Mouse (Mus musculus): ENCODE data around the gene Tiam2. TPM values are rescaled to one million over a fixed set of nuclear protein-coding genes. Genes with fewer than 3 reads are reported as not detected.

Tiam2 gene
- polyA plus RNA-seq, 1 experiment from 2014 or later, result 11.9 TPM

DNA sequence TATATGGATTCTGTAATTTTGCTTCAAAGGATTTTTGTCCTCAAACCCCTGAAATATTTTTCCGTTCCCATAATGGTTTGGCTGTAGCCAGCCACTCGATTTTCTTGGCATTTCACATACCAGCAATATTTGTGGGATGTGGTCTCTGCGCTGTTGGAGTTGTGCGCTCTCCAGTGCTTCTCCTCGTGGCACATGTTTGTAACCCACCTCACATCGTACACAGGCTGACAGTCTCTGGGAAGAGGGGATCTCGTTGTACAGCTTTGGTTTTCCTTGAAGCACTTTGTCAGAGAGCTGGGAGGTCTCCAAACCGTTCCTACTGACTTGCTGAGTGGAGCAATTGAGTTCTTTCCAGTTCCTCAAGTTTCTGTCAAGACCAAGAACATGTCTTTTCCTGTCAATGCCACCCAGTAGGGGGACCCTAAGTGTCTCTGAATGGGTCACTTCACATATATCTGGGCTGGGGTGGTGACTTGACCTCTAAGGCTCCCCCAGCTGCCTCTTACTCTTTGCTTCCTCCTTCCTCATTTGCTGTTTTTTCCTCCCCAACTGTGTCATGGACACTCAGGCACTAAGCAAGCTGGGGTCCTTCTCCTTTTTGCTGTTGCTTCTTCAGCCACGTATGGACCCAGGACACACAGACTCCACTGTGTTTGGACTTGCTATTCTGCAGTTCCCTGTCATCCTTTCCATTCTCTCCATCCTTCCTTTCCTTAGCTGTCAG lies 79.1 kb downstream of the Tiam2 start:
- WGBS, result 84% methylated on average over 9 of the region's 9 CpGs
- Histone ChIP-seq H3K9me3 (replicated peaks; ENCODE audit: control insufficient read depth, low read length) (no peaks in the 10 kb centered on the region), H3K27ac (replicated peaks; ENCODE audit: low read depth, low read length) (no peak overlapping the region), H3K4me2 (ENCODE audit: low read depth, low read length) (no peak overlapping the region), H3K27me3 (ENCODE audit: control insufficient read depth, insufficient read depth, low read length) (no peaks in the 10 kb centered on the region), H3K36me3 (replicated peaks; ENCODE audit: control insufficient read depth, insufficient read depth, low read depth, low read length) (no peaks in the 10 kb centered on the region), H3K9ac (replicated peaks; ENCODE audit: low read length) (no peak overlapping the region), H3K4me3 (ENCODE audit: low read depth, low read length) (no peak overlapping the region), H3K4me1 (ENCODE audit: control insufficient read depth, insufficient read depth, low read length) (no peaks in the 10 kb centered on the region; the same call in 1 of the 2 replicates)
- ATAC-seq (replicated peaks; ENCODE audit: insufficient number of reproducible peaks, low FRiP score, low TSS enrichment, low read depth), result no peak
- DNase-seq (ENCODE audit: low spot score), result no peak

GRCm38 (mm10) chr17:3407051-3407450 lies 80.7 kb downstream of the Tiam2 start:
- no peaks in the 10 kb centered on the region; the same call in 1 of the 2 replicates for H3K4me1 ChIP-seq (ENCODE audit: control insufficient read depth, insufficient read depth, low read length)
- H3K27ac ChIP-seq (replicated peaks; ENCODE audit: low read depth, low read length), result no peak overlapping the region
- DNase-seq (ENCODE audit: low spot score), result peak; percentile 33
- WGBS, result 3% methylated on average over 1 of the region's 1 CpGs
- H3K4me2 ChIP-seq (ENCODE audit: low read depth, low read length), result no peak overlapping the region
- H3K9ac ChIP-seq (replicated peaks; ENCODE audit: low read length), result no peak overlapping the region
- no peak overlapping the region for H3K4me3 ChIP-seq (ENCODE audit: low read depth, low read length)
- H3K9me3 ChIP-seq (replicated peaks; ENCODE audit: control insufficient read depth, low read length), result no peaks in the 10 kb centered on the region
- no peak for ATAC-seq (replicated peaks; ENCODE audit: insufficient number of reproducible peaks, low FRiP score, low TSS enrichment, low read depth)
- no peaks in the 10 kb centered on the region for H3K27me3 ChIP-seq (ENCODE audit: control insufficient read depth, insufficient read depth, low read length)
- no peaks in the 10 kb centered on the region for H3K36me3 ChIP-seq (replicated peaks; ENCODE audit: control insufficient read depth, insufficient read depth, low read depth, low read length)

GRCm38 (mm10) chr17:3410307-3410706 lies 83.9 kb downstream of the Tiam2 start:
- Histone ChIP-seq H3K4me1 (ENCODE audit: control insufficient read depth, insufficient read depth, low read length) (no peaks in the 10 kb centered on the region; the same call in 1 of the 2 replicates), H3K9ac (replicated peaks; ENCODE audit: low read length) (no peak overlapping the region), H3K9me3 (replicated peaks; ENCODE audit: control insufficient read depth, low read length) (no peaks in the 10 kb centered on the region), H3K4me2 (ENCODE audit: low read depth, low read length) (no peak overlapping the region), H3K27ac (replicated peaks; ENCODE audit: low read depth, low read length) (no peak overlapping the region), H3K36me3 (replicated peaks; ENCODE audit: control insufficient read depth, insufficient read depth, low read depth, low read length) (no peaks in the 10 kb centered on the region), H3K27me3 (ENCODE audit: control insufficient read depth, insufficient read depth, low read length) (0 out of 2 replicates have a peak, but pooled peaks cover 2% of the 10 kb centered on the region), H3K4me3 (ENCODE audit: low read depth, low read length) (no peak overlapping the region)
- WGBS, result 73% methylated on average over 2 of the region's 2 CpGs
- DNase-seq (ENCODE audit: low spot score), result no peak
- ATAC-seq (replicated peaks; ENCODE audit: insufficient number of reproducible peaks, low FRiP score, low TSS enrichment, low read depth), result no peak

DNA sequence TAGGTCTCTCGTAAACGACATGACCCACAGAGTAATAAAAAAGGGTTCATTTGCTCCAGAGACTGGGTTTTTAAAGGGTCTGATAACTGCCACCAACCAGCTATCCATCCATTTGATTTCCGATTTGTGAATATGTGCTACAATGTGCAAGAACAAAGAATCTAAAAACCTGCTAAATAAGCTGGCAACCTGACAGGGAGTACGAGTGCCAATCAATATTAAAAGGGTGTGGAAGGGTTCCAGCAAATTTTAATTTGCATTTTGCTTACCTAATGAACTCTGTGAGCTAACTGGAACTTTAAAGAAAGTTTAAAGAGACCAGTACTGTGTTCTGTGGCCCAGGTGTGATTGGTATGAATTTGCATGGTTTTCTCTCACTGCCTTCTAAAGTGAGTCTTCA lies 86.4 kb downstream of the Tiam2 start:
- H3K4me3 ChIP-seq (ENCODE audit: low read depth, low read length), result no peak overlapping the region
- no peaks in the 10 kb centered on the region for H3K4me1 ChIP-seq (ENCODE audit: control insufficient read depth, insufficient read depth, low read length)
- no peak overlapping the region for H3K9ac ChIP-seq (replicated peaks; ENCODE audit: low read length)
- no peaks in the 10 kb centered on the region for H3K36me3 ChIP-seq (replicated peaks; ENCODE audit: control insufficient read depth, insufficient read depth, low read depth, low read length)
- no peak overlapping the region for H3K4me2 ChIP-seq (ENCODE audit: low read depth, low read length)
- ATAC-seq (replicated peaks; ENCODE audit: insufficient number of reproducible peaks, low FRiP score, low TSS enrichment, low read depth), result no peak
- H3K27me3 ChIP-seq (ENCODE audit: control insufficient read depth, insufficient read depth, low read length), result 0 out of 2 replicates have a peak, but pooled peaks cover 2% of the 10 kb centered on the region
- 88% methylated on average over 4 of the region's 4 CpGs for WGBS
- H3K27ac ChIP-seq (replicated peaks; ENCODE audit: low read depth, low read length), result no peak overlapping the region
- no peak for DNase-seq (ENCODE audit: low spot score)
- H3K9me3 ChIP-seq (replicated peaks; ENCODE audit: control insufficient read depth, low read length), result no peaks in the 10 kb centered on the region

GRCm38 (mm10) chr17:3415580-3415979 lies 89.2 kb downstream of the Tiam2 start:
- Histone ChIP-seq H3K36me3 (replicated peaks; ENCODE audit: control insufficient read depth, insufficient read depth, low read depth, low read length) (no peaks in the 10 kb centered on the region), H3K4me2 (ENCODE audit: low read depth, low read length) (no peak overlapping the region), H3K9ac (replicated peaks; ENCODE audit: low read length) (no peak overlapping the region), H3K4me1 (ENCODE audit: control insufficient read depth, insufficient read depth, low read length) (peaks cover 3% of the 10 kb centered on the region; the same call in 1 of the 2 replicates), H3K27me3 (ENCODE audit: control insufficient read depth, insufficient read depth, low read length) (0 out of 2 replicates have a peak, but pooled peaks cover 2% of the 10 kb centered on the region), H3K27ac (replicated peaks; ENCODE audit: low read depth, low read length) (no peak overlapping the region), H3K9me3 (replicated peaks; ENCODE audit: control insufficient read depth, low read length) (no peaks in the 10 kb centered on the region), H3K4me3 (ENCODE audit: low read depth, low read length) (no peak overlapping the region)
- 92% methylated on average over 3 of the region's 3 CpGs for WGBS
- no peak for ATAC-seq (replicated peaks; ENCODE audit: insufficient number of reproducible peaks, low FRiP score, low TSS enrichment, low read depth)
- no peak for DNase-seq (ENCODE audit: low spot score)

DNA sequence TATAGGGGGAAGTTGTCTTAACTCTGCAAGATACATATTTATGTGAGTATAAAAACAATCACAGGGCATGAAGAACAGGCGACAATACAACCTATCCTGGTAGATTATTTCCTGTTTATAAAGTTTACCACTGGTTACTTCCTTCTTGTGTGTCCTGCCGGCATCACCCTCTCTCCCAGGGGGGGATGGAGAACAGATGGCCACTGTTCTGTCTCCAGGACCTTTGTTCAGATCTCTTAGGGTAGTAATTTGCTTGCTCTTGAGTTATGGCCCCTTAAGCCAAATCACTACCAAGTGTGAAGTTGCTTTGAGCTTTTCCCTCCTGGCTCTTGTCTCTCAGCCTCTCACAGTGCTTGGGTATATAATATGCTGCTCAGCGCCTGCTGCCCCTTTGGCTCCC lies 90.0 kb downstream of the Tiam2 start:
- ATAC-seq (replicated peaks; ENCODE audit: insufficient number of reproducible peaks, low FRiP score, low TSS enrichment, low read depth) (no peak), DNase-seq (ENCODE audit: low spot score) (no peak)
- Histone ChIP-seq H3K27me3 (ENCODE audit: control insufficient read depth, insufficient read depth, low read length) (0 out of 2 replicates have a peak, but pooled peaks cover 2% of the 10 kb centered on the region), H3K4me3 (ENCODE audit: low read depth, low read length) (no peak overlapping the region), H3K36me3 (replicated peaks; ENCODE audit: control insufficient read depth, insufficient read depth, low read depth, low read length) (no peaks in the 10 kb centered on the region), H3K4me2 (ENCODE audit: low read depth, low read length) (no peak overlapping the region), H3K27ac (replicated peaks; ENCODE audit: low read depth, low read length) (no peak overlapping the region), H3K9me3 (replicated peaks; ENCODE audit: control insufficient read depth, low read length) (no peaks in the 10 kb centered on the region), H3K4me1 (ENCODE audit: control insufficient read depth, insufficient read depth, low read length) (peaks cover 3% of the 10 kb centered on the region; the same call in 1 of the 2 replicates), H3K9ac (replicated peaks; ENCODE audit: low read length) (no peak overlapping the region)
- WGBS, result 37% methylated on average over 3 of the region's 3 CpGs

DNA sequence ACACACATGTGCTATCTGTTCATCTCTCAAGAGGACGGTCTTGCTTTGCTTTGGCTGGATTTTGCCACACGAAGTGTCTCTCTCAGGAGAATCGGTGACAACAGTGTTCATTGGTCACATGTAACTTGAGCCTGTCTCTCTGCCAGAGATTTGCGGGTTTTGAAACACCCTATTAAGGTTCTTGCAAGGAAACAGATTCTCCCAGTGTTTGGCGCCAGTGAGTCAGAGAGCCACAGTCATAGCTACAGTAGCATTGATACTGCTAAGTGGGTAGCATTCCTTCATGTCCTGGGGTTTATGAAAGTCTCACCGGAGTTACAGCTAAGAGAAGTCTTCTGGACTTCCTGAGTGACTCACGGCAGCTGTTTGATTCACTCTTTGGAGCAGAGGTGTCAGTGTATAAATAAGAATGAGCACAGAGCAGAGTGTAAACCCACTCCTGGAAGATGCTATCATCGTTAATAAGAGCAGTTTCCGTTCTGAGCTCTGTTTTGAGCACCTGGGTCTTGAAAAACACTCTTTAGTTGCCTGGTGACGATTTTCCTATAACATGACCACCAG lies 93.1 kb downstream of the Tiam2 start:
- no peak overlapping the region for H3K27ac ChIP-seq (replicated peaks; ENCODE audit: low read depth, low read length)
- DNase-seq (ENCODE audit: low spot score) (no peak), ATAC-seq (replicated peaks; ENCODE audit: insufficient number of reproducible peaks, low FRiP score, low TSS enrichment, low read depth) (no peak)
- WGBS, result 67% methylated on average over 10 of the region's 10 CpGs
- H3K27me3 ChIP-seq (ENCODE audit: control insufficient read depth, insufficient read depth, low read length), result 0 out of 2 replicates have a peak, but pooled peaks cover 2% of the 10 kb centered on the region
- peaks cover 3% of the 10 kb centered on the region; the same call in 1 of the 2 replicates for H3K4me1 ChIP-seq (ENCODE audit: control insufficient read depth, insufficient read depth, low read length)
- no peaks in the 10 kb centered on the region for H3K9me3 ChIP-seq (replicated peaks; ENCODE audit: control insufficient read depth, low read length)
- H3K36me3 ChIP-seq (replicated peaks; ENCODE audit: control insufficient read depth, insufficient read depth, low read depth, low read length), result no peaks in the 10 kb centered on the region
- H3K4me3 ChIP-seq (ENCODE audit: low read depth, low read length), result no peak overlapping the region
- H3K4me2 ChIP-seq (ENCODE audit: low read depth, low read length), result no peak overlapping the region
- H3K9ac ChIP-seq (replicated peaks; ENCODE audit: low read length), result no peak overlapping the region

GRCm38 (mm10) chr17:3420148-3420547 lies 93.8 kb downstream of the Tiam2 start:
- DNase-seq (ENCODE audit: low spot score) (no peak), ATAC-seq (replicated peaks; ENCODE audit: insufficient number of reproducible peaks, low FRiP score, low TSS enrichment, low read depth) (no peak)
- WGBS, result 93% methylated on average over 4 of the region's 4 CpGs
- no peaks in the 10 kb centered on the region for H3K27me3 ChIP-seq (ENCODE audit: control insufficient read depth, insufficient read depth, low read length)
- no peak overlapping the region for H3K9ac ChIP-seq (replicated peaks; ENCODE audit: low read length)
- no peaks in the 10 kb centered on the region for H3K36me3 ChIP-seq (replicated peaks; ENCODE audit: control insufficient read depth, insufficient read depth, low read depth, low read length)
- no peak overlapping the region for H3K4me3 ChIP-seq (ENCODE audit: low read depth, low read length)
- no peaks in the 10 kb centered on the region for H3K9me3 ChIP-seq (replicated peaks; ENCODE audit: control insufficient read depth, low read length)
- H3K27ac ChIP-seq (replicated peaks; ENCODE audit: low read depth, low read length), result no peak overlapping the region
- peaks cover 3% of the 10 kb centered on the region; the same call in 1 of the 2 replicates for H3K4me1 ChIP-seq (ENCODE audit: control insufficient read depth, insufficient read depth, low read length)
- no peak overlapping the region for H3K4me2 ChIP-seq (ENCODE audit: low read depth, low read length)
